10 mouse cellular contexts compared by ENCODE assay signal in genomic region chr11:80872509-80873474, GRCm38 (mm10). TPM values are rescaled to one million over a fixed set of nuclear protein-coding genes. Genes with fewer than 3 reads are reported as not detected.
DNase-seq lines count a peak whose midpoint lies in the region; ATAC-seq and TF ChIP-seq lines count a peak whose summit lies in the region.
"Had no signal": no experiment of that assay in that cellular context is flagged by ENCODE, and none has a peak within 500 bp of the region (broad histone marks: within the 10 kb centered on the region; RNA-seq: fewer than 3 reads in every experiment).

No protein-coding gene starts in this region.

- H3K27me3 ChIP-seq in kidney, embryonic 14.5 days (ENCODE audit: control insufficient read depth, insufficient read depth, low read length), result no peaks in the 10 kb centered on the region
- no peaks in the 10 kb centered on the region for H3K27me3 ChIP-seq in heart, postnatal 0 days (ENCODE audit: control insufficient read depth, insufficient read depth, low read length)
- H3K27me3 ChIP-seq: embryonic facial prominence, embryonic 15.5 days had no signal

- H3K4me2 ChIP-seq in kidney, embryonic 14.5 days (replicated peaks; ENCODE audit: low read depth, low read length), result no peak overlapping the region
- H3K4me2 ChIP-seq in heart, postnatal 0 days (ENCODE audit: low read depth, low read length), result no peak overlapping the region
- H3K4me2 ChIP-seq: embryonic facial prominence, embryonic 15.5 days had no signal

- no peak for ATAC-seq in kidney, embryonic 14.5 days (ENCODE audit: low FRiP score, low TSS enrichment)
- peak; percentile 69 for ATAC-seq in heart, postnatal 0 days (ENCODE audit: insufficient read depth, low read depth)

- H3K9me3 ChIP-seq in kidney, embryonic 14.5 days (ENCODE audit: control insufficient read depth, low read length), result no peaks in the 10 kb centered on the region
- no peaks in the 10 kb centered on the region for H3K9me3 ChIP-seq in heart, postnatal 0 days (replicated peaks; ENCODE audit: control insufficient read depth, low read length)
- H3K9me3 ChIP-seq: embryonic facial prominence, embryonic 15.5 days had no signal

- no peak for TF ChIP-seq EP300 in heart, postnatal 0 days (IDR thresholded peaks at IDR 0.05; ENCODE audit: low read depth)

- peak; percentile 59 for DNase-seq in kidney, adult 18-20 months
- peak; percentile 36 for DNase-seq in adipocyte (ENCODE audit: low spot score)
- DNase-seq in cerebellum, postnatal 4 days (ENCODE audit: low spot score in 2 of 2), result peak; percentile 35 to 68
- DNase-seq in heart, postnatal 0 days (ENCODE audit: low spot score), result peak; percentile 37
- DNase-seq in liver, result peak; percentile 92
- DNase-seq in ovary, adult 18-20 months (ENCODE audit: low spot score), result peak; percentile 12
- DNase-seq in thymus, postnatal 14 days, result peak; percentile 59

- whole genome bisulfite sequencing in kidney, embryonic 14.5 days, result 63% methylated on average over 17 of the region's 17 CpGs
- WGBS in heart, postnatal 0 days, result 39% methylated on average over 17 of the region's 17 CpGs

- H3K36me3 ChIP-seq in kidney, embryonic 14.5 days (ENCODE audit: control insufficient read depth, insufficient read depth, low read length), result no peaks in the 10 kb centered on the region
- no peaks in the 10 kb centered on the region for H3K36me3 ChIP-seq in heart, postnatal 0 days (replicated peaks; ENCODE audit: control insufficient read depth, insufficient read depth, low read length)
- H3K36me3 ChIP-seq: embryonic facial prominence, embryonic 15.5 days had no signal

- H3K9ac ChIP-seq in kidney, embryonic 14.5 days (ENCODE audit: low read depth, low read length), result no peak overlapping the region
- H3K9ac ChIP-seq in heart, postnatal 0 days (replicated peaks; ENCODE audit: low read depth, low read length), result no peak overlapping the region
- H3K9ac ChIP-seq: embryonic facial prominence, embryonic 15.5 days had no signal

- peak; percentile 63 for TF ChIP-seq CTCF in heart, postnatal 0 days (IDR thresholded peaks at IDR 0.05; ENCODE audit: low read depth)

- no peak overlapping the region for H3K27ac ChIP-seq in kidney, embryonic 14.5 days (ENCODE audit: low read depth, low read length)
- H3K27ac ChIP-seq in heart, postnatal 0 days (ENCODE audit: low read depth), result peak overlapping the region; percentile 43; the same call in 1 of the 2 replicates
- H3K27ac ChIP-seq: embryonic facial prominence, embryonic 15.5 days had no signal

- H3K4me1 ChIP-seq in kidney, embryonic 14.5 days (ENCODE audit: control insufficient read depth, insufficient read depth, low read length), result peaks cover 11% of the 10 kb centered on the region
- H3K4me1 ChIP-seq in heart, postnatal 0 days (ENCODE audit: control insufficient read depth, insufficient read depth), result peaks cover 9% of the 10 kb centered on the region

- H3K4me3 ChIP-seq in kidney, embryonic 14.5 days (ENCODE audit: low read length), result no peak overlapping the region
- no peak overlapping the region for H3K4me3 ChIP-seq in heart, postnatal 0 days (ENCODE audit: low read depth, low read length)
- H3K4me3 ChIP-seq: embryonic facial prominence, embryonic 15.5 days; myocyte had no signal

RNA-seq across cellular contexts. Expression of gene Spaca3, which starts 14.6 kb away (rescaled TPM):
- polyA plus RNA-seq in kidney, embryonic 14.5 days (2014; fragmentation: Nextera tagmentation; extraction: Ambion mirVana), result not detected in 2 replicates
- total RNA-seq in heart, postnatal 0 days (2014; rRNA removed; ENCODE audit: low replicate concordance), result not detected in 2 replicates
- polyA plus RNA-seq in heart, postnatal 0 days (2015; fragmentation: Nextera tagmentation; extraction: Ambion mirVana), result 0.14 TPM in 1 of 2 replicates, not detected in the other
- polyA plus RNA-seq: embryonic facial prominence, embryonic 15.5 days; myocyte had no signal

Comparison
In these comparisons a context has a peak if more than half of its experiments do, and no peak if none do; other contexts are left out.
1. DNase-seq: peak in every context shown above with its lines; median percentile 92 in liver; 59 in kidney, adult 18-20 months; 59 in thymus, postnatal 14 days; 52 in cerebellum, postnatal 4 days; 37 in heart, postnatal 0 days; 36 in adipocyte; 12 in ovary, adult 18-20 months.